Mouse (Mus musculus) right cerebral cortex, adult 2 months (tissue): Measurements from ENCODE around the gene Btbd35f27.
"Not testable (repeated sequence)": the region's sequence is repeated elsewhere in the genome, so short reads cannot be mapped to it uniquely, and the experiment has no call there.

Experiments
- DNase-seq, 2 experiments: peaks; one replicate each; pipeline ENCODE4 v3.0.0; 2021 to 2022; ENCODE audit warnings: low spot score in 2 of 2

Btbd35f27 gene

DNA sequence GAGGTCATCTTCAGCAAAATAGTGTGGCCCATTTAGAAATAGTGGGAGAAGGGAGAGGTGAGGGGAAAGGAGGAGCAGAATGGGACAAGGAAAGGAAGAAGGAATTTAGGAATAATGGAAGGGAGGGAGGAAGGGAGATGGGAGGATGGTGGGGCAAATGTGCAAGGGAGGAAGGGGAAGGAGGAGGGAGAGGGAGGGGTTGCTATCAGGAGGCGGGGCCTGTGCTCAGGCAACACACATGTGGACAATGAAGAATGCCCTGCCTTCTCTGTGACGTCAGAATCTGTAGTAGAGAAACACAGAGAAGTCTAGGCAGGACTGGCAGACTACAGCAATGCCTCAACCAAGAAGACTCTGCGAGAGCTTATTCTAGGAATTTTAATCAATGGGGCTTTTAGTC is at the start of gene Btbd35f27:
Gene Btbd35f27 (plus strand): TSS at position 301 of the 400 bp plus-strand sequence.
- DNase-seq = not testable (repeated sequence)
